Mouse (Mus musculus): ENCODE results near the gene Fermt2. TPM values are rescaled to one million over a fixed set of nuclear protein-coding genes. Genes with fewer than 3 reads are reported as not detected.
A peak's percentile ranks its signal among the peaks of the same experiment; 100 is the strongest.

Gene Fermt2
- total RNA-seq (2015) (not detected in 2 replicates), total RNA-seq (2017) (not detected in 2 replicates)

GRCm38 (mm10) chr14:45529411-45530363 lies at the start of gene Fermt2:
Fermt2 (minus strand) TSS chr14:45530118.
- ATAC-seq (replicated peaks; ENCODE audit: poor library complexity): peak; percentile 37

GRCm38 (mm10) chr14:45566066-45566937 lies 36.4 kb upstream of the Fermt2 start:
- peak; percentile 93 for ATAC-seq (replicated peaks; ENCODE audit: poor library complexity)

GRCm38 (mm10) chr14:45565216-45566065 lies 35.5 kb upstream of the Fermt2 start:
- ATAC-seq (replicated peaks; ENCODE audit: poor library complexity): peak; percentile 47

DNA sequence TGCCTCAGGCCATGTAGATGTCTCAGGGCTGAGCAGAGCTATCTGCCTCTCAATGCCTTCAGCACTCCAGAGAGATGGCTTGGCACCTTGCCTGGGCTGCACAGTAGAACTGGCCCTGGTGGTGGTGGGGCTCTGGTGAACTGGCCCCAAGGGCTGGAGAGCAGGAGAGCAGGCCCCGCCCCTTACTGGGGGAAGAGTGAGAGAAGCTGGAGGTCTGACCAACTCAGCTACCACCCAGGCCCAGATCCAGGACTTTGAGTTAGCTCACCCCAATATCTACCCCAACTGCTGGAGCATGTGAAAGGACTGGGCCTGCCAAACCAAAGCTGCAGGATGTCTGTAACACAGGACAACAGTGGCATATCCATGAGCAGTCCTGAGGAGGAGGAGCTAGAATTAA lies 33.7 kb upstream of the Fermt2 start:
- ATAC-seq (replicated peaks; ENCODE audit: poor library complexity): no peak

- no peak for ATAC-seq (replicated peaks; ENCODE audit: poor library complexity)
Measured at GRCm38 (mm10) chr14:45561681-45562080, 31.8 kb upstream of the Fermt2 start.

- no peak for ATAC-seq (replicated peaks; ENCODE audit: poor library complexity)
Measured at GRCm38 (mm10) chr14:45559018-45559417, 29.1 kb upstream of the Fermt2 start.

- no peak for ATAC-seq (replicated peaks; ENCODE audit: poor library complexity)
Measured at GRCm38 (mm10) chr14:45554336-45554735, 24.4 kb upstream of the Fermt2 start.

DNA sequence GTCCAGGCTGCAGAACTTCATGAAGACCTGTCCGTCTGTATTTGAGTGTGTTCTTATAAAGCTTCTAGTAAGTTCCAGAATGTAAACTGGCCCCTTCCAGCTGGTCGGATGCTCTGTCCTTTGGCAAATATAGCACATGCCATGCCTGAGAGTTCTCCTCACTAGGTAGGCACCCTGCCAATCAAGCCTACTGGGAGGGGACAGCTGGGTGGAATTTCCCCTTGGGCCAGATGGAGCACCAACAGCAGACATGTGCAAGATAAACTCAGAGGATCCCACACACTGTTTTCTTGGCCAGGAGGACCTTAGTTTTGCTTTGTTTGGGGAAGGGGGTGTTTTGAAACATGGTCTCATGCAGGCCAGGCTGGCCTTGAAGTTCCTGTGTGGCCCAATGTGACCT lies 23.9 kb upstream of the Fermt2 start:
- no peak for ATAC-seq (replicated peaks; ENCODE audit: poor library complexity)

GRCm38 (mm10) chr14:45552431-45552830 lies 22.5 kb upstream of the Fermt2 start:
- ATAC-seq (replicated peaks; ENCODE audit: poor library complexity): no peak

- ATAC-seq (replicated peaks; ENCODE audit: poor library complexity): peak; percentile 48; the same call in 1 of the 2 replicates
Measured at GRCm38 (mm10) chr14:45551121-45551768, 21.3 kb upstream of the Fermt2 start.

DNA sequence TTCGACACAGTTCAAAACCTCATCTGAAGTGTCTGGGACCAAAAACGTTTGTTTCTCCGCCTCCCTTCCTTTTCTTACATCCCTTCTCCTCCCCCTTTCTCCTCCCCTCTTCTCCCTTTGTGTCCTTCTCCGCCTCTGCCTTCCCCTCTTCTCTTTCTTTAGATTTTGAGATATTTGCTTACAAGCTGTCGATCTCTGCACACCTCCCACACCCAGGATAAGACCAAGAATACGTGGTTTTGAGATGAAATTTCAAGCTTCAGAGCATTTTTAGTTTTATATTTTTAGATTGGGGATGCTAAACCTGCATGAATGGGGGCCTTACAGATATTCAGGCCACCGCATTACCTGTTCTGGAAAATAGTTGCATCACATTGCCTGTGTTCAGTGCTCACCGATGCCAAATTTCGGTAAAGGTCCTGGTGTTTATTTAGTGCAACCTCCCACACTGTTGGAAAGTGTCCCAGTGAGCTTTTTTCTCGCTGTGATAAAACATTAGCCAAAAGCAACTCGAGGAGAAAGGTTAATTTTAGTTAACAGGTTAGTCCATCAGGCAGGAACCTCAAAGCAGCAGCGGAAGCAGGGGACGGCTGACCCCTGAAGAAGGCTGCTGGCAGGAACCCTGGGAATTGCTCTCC lies 20.2 kb upstream of the Fermt2 start:
- no peak for ATAC-seq (replicated peaks; ENCODE audit: poor library complexity)

GRCm38 (mm10) chr14:45548118-45548517 lies 18.2 kb upstream of the Fermt2 start:
- no peak for ATAC-seq (replicated peaks; ENCODE audit: poor library complexity)

DNA sequence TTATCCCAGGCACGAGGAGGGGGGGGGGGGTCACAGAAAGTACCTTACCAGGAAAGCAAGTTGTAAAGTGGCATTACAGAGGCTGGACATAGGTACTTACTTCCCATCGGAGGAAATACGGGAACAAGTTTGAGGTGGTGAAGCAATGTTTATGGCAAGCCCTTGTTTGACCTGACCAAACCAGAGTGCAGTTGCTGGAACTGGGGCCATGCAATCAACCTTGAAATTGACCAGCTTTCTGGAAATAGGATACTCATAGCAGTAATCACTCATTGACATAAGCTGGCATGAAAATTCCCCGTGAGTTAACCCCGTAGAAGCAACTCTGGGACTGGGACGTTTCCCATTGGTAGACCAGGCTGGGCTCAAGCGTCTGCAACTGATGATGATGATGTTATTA lies 15.0 kb upstream of the Fermt2 start:
- ATAC-seq (replicated peaks; ENCODE audit: poor library complexity): no peak

DNA sequence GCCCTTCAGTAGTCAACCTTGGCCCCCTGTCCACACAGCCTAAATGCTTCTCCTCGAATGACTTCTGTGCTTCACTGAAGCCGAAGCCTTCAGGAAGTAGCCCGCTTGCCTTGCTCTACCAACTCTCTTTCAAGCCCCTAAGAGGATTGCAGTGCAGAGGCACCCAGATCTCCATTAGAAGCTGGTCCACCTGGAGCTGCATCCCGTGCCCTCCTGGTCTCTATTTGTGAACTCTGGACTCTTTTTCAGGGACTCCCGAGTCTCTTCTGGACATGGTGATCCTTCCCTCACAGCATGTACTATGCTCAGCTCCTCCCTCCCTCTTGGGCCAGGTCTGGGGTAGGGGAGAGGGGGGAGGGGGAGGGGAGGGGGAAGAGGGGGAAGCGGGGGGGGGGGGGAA lies 14.1 kb upstream of the Fermt2 start:
- no peak for ATAC-seq (replicated peaks; ENCODE audit: poor library complexity)

DNA sequence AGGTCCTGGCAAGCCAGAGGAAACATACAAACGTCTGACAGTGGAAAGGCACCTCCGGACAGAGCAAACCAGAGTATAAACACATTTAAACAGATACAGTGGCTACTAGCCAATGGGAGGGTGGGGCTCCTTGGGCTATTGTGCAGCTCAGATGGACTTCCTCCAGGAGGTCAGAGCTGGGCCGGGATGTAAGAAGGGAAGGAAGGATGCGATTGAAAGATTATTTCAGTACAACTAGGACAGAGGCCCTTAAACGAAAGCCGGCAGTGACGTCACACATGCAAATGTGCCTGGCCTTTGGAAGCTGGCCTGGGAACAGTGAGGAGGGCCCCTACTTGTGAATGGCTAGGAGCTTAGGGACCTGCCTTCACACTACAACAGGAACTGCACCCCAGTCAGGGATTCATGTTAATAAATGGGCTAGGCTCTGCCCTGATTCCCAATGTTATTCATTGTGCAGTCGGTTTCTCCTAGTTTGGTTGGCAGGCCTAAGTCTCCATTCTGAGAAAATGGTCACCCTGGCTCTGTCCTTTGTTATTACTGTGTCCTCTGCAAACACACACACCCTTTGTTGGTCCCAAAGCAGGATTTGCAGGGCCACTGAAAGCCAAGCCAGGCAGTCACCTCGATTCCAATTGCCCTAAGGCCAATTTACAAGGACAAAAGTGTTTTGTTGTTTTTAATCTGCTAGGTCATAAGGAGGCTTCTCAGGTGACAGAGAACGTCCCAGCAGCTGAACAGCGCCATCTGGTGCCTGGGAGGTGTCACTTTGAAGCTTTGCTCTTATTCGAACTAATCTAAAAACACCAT lies 9.9 kb upstream of the Fermt2 start:
- ATAC-seq (replicated peaks; ENCODE audit: poor library complexity): peak; percentile 44; the same call in 1 of the 2 replicates

- ATAC-seq (replicated peaks; ENCODE audit: poor library complexity): no peak
Measured at GRCm38 (mm10) chr14:45530364-45531345, 737 bp upstream of the Fermt2 start.

DNA sequence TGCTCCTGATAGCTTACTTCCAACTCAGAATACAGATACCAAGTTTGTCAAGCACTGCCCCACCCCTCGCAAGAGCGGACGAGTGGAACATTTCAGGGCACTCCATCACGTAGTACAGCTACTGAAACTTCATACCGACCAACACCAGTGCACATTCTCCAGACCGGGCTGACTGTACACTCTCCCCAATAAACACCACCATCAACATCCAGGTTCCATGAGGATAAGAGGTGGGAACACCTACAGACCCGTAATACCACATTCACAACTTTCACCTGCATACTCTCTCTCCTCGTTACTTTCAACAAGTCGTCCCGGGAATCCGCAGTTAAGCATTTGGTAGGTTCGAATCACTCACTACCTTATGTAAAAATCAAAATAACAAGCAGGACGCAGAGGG lies 1.1 kb downstream of the Fermt2 start:
- ATAC-seq (replicated peaks; ENCODE audit: poor library complexity): no peak

DNA sequence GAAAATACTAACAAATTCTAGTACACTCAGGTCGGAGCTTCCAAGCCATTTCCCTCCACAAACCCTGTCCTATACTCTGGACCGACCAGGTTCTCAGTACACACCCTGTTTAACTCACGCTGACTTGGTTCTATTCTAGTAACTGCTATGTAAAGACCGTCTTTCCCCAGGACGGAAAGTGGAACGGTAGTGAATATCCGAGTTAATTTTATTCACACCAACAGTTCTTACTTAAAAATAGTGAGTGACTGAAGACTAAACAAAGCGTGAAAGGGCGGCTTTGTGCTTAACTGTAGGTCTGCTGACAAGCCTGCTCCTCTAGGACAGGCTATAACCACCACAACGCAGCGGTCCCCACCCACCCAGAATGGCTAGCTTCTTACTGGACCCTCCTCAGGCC lies 14.1 kb downstream of the Fermt2 start:
- ATAC-seq (replicated peaks; ENCODE audit: poor library complexity): no peak

Data from megakaryocyte progenitor cell, adult 5-6 weeks (primary cell).